Mouse (Mus musculus) ovary, postnatal 14 days (tissue): ENCODE data around the gene Sesn2.
"Not testable (repeated sequence)": the region's sequence is repeated elsewhere in the genome, so short reads cannot be mapped to it uniquely, and the experiment has no call there.

ENCODE experiments used
- DNase-seq: peaks from one replicate; pipeline ENCODE4 v3.0.0; 2022; ENCODE audit warnings: low spot score

Sesn2 gene

GRCm38 (mm10) chr4:132510352-132510798 is at the start of gene Sesn2:
Gene Sesn2, minus strand, starts transcription at chr4:132510501.
- DNase-seq = peak; percentile 94

DNA sequence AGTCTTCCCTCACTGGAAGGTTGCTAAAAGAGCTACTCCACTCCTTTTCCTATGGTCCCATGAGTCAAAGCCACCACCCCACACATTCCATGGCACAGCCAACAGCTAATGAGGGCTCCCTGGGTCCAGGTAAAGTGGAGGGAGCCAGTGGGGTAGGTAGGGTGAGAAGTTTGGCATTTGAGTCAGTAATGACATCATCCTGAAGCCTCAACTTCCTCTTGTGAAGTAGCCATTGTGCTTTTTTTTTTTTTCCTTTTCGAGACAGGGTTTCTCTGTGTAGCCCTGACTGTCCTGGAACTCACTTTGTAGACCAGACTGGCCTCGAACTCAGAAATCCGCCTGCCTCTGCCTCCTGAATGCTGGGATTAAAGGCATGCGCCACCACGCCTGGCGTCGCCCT is 45.2 kb upstream of the Sesn2 start:
- DNase-seq = not testable (repeated sequence)

- no peak for DNase-seq
Measured at GRCm38 (mm10) chr4:132554653-132555052, 44.4 kb upstream of the Sesn2 start.

GRCm38 (mm10) chr4:132554221-132554620 is 43.9 kb upstream of the Sesn2 start:
- DNase-seq = no peak

DNA sequence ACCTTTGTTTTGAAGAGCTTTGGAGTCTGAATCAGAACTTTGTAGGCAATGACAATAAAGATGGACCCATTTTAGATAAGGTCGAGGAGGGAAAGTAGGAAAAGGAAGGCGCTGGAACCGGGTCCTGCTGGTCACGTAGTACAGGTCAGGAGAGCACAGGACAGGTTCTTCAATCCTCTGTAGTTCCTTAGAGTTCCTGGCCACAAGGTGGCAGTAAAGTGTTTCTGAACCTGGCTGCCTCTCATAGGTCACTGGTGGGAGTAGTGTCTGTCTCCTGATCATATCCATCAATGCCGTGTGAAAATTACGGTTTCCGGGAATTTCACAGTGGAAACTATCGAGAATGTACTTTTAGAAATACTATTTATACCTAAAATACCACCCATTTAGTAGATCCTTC is 35.5 kb upstream of the Sesn2 start:
- DNase-seq = peak; percentile 68

GRCm38 (mm10) chr4:132542724-132543123 is 32.4 kb upstream of the Sesn2 start:
- DNase-seq = no peak

DNA sequence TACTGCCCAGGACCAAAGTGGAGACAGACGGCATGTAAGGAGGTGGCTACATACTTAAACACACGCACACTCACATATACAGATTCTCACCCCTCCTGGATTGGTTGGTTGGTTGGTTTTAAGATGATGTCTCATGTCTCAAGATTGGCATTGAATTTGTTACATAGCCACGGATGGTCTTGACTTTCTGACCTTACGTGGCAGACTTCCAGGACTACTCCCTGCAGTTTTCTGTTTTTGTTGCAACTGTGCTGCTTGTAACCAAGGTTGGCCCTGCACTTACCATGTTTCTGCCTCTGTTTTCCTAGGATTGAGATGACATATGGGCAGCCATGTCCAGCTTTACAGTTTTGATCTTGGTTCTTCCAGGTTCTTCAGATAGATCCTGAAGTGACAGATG is 31.1 kb upstream of the Sesn2 start:
- DNase-seq = no peak

DNA sequence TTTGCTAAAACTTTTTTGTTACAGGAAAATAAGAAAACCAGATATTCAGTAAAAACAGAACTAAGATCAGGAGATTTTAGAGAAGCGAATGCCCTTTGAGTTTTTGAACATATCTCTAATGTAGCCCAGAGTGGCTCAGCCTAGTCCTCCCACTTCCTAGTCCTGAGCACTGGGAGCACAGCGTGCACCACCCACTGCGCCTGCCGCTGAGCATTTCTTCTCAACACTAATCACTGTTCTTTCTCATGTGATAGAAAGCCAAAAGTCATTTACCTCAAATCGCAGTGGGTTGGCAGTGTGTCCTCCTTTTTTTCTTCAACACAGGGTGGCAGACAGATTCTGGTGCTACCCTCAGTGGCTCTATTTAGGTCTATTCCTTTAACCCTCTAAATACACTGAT is 29.2 kb upstream of the Sesn2 start:
- no peak for DNase-seq

GRCm38 (mm10) chr4:132535406-132536121 is 25.3 kb upstream of the Sesn2 start, which contains the start of gene Dnajc8:
Gene Dnajc8, plus strand, starts transcription at chr4:132535550.
- DNase-seq = peak; percentile 92

- DNase-seq = peak; percentile 73
Measured at GRCm38 (mm10) chr4:132532981-132533916, 22.9 kb upstream of the Sesn2 start, which contains the start of gene Atpif1. Gene Atpif1, minus strand, starts transcription at chr4:132533659.

GRCm38 (mm10) chr4:132532496-132532895 is 22.2 kb upstream of the Sesn2 start:
- no peak for DNase-seq

DNA sequence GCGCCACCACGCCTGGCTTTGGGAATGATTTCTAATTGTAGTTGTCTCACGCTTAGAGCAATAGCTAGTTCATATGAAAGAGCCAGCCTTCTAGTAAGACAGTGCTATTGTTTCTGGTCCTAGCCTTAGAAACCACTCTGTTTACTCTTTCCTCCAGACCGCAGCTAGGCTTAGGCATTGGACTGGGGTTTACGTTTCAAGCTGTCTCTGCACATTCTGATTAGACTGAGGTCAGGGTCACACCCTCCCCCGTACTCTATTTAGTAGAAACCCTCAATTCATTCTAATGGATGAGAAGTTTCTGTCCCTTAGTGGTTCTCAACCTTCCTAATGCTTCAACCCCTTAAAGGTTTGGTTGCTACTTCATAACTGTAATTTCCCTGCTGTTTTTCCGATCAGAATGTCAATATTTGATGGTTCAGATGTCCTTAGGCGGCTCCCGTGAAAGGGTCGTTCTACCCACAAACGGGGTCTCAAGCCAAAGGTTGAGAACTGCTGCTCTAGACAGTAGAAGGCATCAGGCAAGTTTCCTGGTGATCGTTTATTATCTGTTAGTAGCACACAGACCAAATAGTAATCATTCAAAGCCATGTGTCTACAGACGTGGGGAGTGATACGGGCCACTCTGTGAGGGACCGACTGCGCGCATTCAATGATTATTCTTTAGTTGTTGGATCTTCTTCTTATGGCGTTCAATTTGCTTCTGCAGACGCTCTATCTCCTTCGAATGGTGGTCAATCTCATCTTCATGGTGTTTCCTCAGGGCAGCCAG is 19.9 kb upstream of the Sesn2 start:
- DNase-seq = no peak

GRCm38 (mm10) chr4:132529344-132529743 is 19.0 kb upstream of the Sesn2 start:
- DNase-seq = no peak

DNA sequence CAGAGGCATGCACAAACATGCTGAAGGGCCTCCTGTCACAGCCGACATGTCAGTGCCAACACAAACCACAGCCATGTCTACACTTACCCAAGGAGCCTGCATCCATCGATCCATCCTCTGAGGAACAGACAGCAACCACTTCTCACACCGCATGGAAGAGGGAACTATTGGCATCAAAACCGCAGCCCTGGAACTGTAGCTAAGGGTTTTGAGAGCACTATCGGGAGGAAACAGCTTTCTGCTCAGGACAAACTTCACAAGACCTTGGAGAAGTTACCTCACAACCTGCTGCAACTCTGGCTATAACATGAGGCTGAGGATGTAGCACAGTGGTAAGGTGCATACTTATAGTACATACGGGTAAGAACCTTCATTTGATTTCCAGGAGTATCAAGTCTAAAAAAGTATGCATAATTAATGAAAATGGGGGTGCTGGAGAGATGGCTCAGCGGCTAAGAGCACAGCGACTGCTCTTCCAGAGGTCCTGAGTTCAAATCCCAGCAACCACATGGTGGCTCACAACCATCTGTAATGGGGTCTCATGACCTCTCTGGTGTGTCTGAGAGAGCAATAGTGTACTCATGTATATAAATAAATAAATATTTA is 17.7 kb upstream of the Sesn2 start:
- no peak for DNase-seq

GRCm38 (mm10) chr4:132526678-132527077 is 16.4 kb upstream of the Sesn2 start:
- DNase-seq = no peak

DNA sequence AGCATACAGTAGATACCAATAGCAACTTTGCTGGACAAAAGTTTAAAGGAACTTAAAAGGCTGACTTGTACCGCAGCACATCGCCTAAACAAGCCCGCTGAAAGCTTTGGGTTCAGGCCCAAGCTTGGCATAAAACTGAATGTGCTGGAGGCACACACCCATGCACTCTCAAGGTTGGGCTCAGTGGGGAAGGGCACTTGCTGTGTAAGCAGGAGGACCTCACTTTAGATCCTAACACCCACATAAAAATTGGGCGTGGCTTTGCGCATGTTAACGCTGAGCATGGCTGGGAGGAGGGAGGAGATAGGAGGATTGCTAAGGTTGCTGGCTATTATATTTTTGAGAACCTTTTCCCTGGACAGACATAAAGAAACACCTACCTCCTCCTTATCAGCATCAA is 14.5 kb upstream of the Sesn2 start:
- no peak for DNase-seq

DNA sequence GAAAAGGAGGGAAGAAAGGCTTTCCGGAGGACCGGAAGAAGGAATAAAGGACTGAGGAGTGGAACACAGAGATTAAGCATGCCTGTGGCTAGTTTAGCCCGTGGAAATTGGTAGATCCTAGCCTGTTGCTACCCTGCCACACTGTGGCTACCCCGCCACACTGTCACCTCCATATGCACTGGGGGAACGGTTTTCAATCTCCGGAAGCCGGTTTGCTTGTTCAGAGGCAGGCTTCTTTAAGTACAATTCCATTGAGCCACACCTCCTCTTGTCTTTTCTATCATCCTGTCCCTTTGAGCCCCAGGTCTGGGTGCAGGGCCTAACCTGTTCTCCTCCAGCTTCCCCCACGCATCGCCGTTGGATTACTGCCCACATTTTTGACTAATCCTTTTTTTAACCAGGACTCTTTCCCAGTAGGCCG is 14.0 kb upstream of the Sesn2 start:
- peak; percentile 31 for DNase-seq

DNA sequence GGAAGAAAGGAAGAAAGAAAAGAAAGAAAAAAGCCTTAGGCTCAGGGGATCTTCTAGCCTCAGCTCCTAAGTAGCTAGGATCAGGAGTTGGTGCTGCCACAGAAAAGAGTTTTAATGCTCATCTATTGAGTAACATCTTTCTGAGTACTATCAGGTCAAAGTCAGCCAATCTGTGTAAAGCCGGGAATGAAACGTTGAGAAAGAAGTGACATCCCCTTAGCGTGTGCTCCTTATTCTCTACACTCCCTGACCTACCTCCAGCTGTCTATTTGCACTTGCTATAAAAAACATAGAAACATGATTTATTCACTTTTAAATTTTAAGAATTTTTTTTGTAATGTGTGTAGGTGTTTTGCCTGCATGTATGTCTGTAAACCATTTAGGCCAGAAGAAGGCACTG is 8.9 kb upstream of the Sesn2 start:
- DNase-seq = no peak

DNA sequence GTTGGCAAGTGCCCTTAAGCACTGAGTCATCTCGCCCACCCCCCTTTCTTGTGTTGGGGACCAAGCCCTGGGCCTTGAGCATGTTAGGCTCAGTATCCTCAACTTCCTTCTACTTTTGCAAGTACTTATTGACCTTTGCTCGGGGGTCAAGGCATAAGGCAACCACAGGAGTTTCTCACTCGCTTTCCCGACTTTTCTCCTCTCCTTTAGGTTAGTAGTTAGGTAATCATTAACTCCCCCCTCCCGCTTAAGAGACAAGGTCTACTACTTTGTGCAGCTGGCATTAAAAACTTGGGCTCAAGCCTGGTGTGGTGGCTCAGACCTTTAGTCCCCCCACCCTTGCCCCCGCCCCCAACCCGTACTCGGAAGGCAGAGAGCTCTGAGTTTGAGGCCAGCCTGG is 7.8 kb upstream of the Sesn2 start:
- DNase-seq = no peak

DNA sequence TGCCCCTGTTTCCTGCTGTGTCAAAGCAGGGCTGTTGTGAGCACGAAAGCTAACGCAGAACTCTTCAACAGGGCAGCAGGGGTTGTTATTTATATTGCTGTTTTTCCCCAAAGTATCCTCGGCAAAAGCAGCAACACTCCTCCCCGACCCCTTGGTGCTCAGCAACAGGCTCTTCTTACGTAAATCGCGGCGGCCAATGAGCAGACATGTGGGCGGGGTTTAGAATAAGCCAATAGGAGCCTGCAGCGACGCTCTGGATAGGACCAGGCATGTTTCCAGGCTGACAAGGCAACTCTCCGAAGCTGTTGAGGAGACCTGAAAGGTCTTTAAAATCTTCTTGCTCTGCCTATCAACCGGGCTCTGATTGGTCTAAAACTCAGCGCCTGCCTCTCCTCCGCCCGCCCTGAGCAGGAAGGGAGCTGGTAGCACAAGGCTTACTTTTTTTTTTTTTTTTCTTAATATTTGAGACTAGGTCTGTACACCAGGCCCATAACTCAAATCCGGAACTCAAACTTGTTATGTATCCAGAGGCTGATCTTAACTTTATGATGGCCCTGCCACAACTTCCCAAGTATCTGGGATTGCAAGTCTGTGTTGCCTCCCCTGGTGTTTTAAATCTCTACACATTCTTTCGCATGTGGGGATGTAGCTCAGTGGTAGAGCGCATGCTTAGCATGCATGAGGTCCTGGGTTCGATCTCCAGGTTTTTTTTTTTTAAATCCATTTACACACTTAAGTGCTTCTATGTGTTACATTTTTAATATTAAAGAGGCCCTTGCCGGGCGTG is 5.3 kb upstream of the Sesn2 start:
- DNase-seq = peak; percentile 78
